Mouse (Mus musculus): Measurements from ENCODE around the gene Trim65. TPM values are rescaled to one million over a fixed set of nuclear protein-coding genes. Genes with fewer than 3 reads are reported as not detected.

Gene Trim65
- polyA plus RNA-seq, 1 experiment from 2014 or later, result 5.0 TPM

DNA sequence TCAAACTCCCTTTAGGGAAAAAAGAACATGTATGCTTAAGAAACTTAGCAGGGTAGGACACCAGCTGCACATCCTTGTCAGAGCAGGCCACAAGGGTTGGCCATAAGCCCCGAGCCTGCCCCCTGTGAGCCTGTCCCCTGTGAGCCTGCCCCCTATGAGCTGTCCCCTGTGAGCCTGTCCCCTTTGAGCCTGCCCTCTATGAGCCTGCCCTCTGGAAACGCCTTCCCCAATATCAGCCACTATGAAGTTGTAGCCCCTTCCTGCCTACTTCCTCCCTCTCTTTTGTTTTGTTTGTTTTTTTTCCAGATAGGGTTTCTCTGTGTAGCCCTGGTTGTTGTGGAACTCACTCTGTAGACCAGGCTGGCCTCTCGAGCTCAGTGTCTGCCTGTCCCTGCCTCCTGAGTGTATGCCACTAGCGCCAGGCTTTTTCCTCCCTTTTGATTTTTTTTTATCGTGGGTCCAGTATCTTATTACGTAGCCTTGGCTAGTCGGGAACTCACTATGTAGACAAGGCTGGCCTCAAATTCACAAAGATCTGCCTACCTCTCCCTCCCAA is 56.4 kb downstream of the Trim65 start:
- Histone ChIP-seq H3K36me3 (peaks cover 2% of the 10 kb centered on the region; the same call in 1 of the 2 replicates), H3K4me1 (replicated peaks) (peaks cover 34% of the 10 kb centered on the region), H3K9ac (no peak overlapping the region), H3K27me3 (no peaks in the 10 kb centered on the region), H3K4me3 (no peak overlapping the region), H3K9me3 (replicated peaks) (no peaks in the 10 kb centered on the region), H3K4me2 (no peak overlapping the region), H3K27ac (no peak overlapping the region)
- ATAC-seq (replicated peaks; ENCODE audit: insufficient number of reproducible peaks, insufficient read depth, low FRiP score, low read depth), result no peak
- 50% methylated on average over 7 of the region's 7 CpGs for WGBS

DNA sequence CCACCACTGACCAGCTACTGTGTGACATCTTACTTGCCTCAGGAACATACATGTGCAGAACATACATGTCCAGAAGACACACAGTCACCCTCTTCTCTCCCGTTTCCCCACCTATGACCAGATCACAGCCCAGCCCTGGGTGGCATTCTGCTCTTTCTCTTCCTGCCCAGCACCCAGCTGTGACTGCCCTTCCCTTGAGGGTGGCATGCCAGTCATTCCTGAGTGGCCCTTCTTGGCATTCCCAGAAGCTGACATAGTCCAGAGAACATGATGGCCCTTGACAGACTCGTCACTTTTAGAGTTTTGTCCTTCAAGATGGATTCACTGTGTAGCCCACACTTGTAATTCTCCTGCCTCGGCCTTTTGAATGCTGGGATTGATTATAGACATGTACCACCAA is 58.3 kb downstream of the Trim65 start:
- no peaks in the 10 kb centered on the region for H3K9me3 ChIP-seq (replicated peaks)
- no peak overlapping the region for H3K27ac ChIP-seq
- H3K36me3 ChIP-seq, result no peaks in the 10 kb centered on the region
- no peak for ATAC-seq (replicated peaks; ENCODE audit: insufficient number of reproducible peaks, insufficient read depth, low FRiP score, low read depth)
- no peaks in the 10 kb centered on the region for H3K27me3 ChIP-seq
- no peak overlapping the region for H3K9ac ChIP-seq
- H3K4me3 ChIP-seq, result no peak overlapping the region
- no peak overlapping the region for H3K4me2 ChIP-seq
- H3K4me1 ChIP-seq (replicated peaks), result peaks cover 24% of the 10 kb centered on the region
- WGBS, result 62% methylated on average over 3 of the region's 3 CpGs

Other genes starting within 250 kb of the Trim65 start
- gene Smim5, start 231.2 kb downstream of the Trim65 start, polyA plus RNA-seq (2015; fragmentation: Nextera tagmentation; extraction: Ambion mirVana), result 52.1 and 56.3 TPM in 2 replicates
- gene Smim6, start 219.1 kb downstream of the Trim65 start, polyA plus RNA-seq (2015; fragmentation: Nextera tagmentation; extraction: Ambion mirVana), result 3.3 and 5.0 TPM in 2 replicates
- gene Sap30bp, start 197.8 kb downstream of the Trim65 start, polyA plus RNA-seq (2015; fragmentation: Nextera tagmentation; extraction: Ambion mirVana), result 21.4 and 21.9 TPM in 2 replicates
- 9.1 and 14.7 TPM in 2 replicates for gene Recql5, start 197.7 kb downstream of the Trim65 start, polyA plus RNA-seq (2015; fragmentation: Nextera tagmentation; extraction: Ambion mirVana)
- 1.2 and 3.9 TPM in 2 replicates for gene Itgb4, start 156.4 kb downstream of the Trim65 start, polyA plus RNA-seq (2015; fragmentation: Nextera tagmentation; extraction: Ambion mirVana)
- 120 and 147 TPM in 2 replicates for gene Galk1, start 118.4 kb downstream of the Trim65 start, polyA plus RNA-seq (2015; fragmentation: Nextera tagmentation; extraction: Ambion mirVana)
- gene H3f3b, start 103.2 kb downstream of the Trim65 start, polyA plus RNA-seq (2015; fragmentation: Nextera tagmentation; extraction: Ambion mirVana), result 648 and 727 TPM in 2 replicates
- gene Unk, start 100.8 kb downstream of the Trim65 start, polyA plus RNA-seq (2015; fragmentation: Nextera tagmentation; extraction: Ambion mirVana), result 19.5 and 27.3 TPM in 2 replicates
- 1.0 and 3.9 TPM in 2 replicates for gene Unc13d, start 53.2 kb downstream of the Trim65 start, polyA plus RNA-seq (2015; fragmentation: Nextera tagmentation; extraction: Ambion mirVana)
- 121 and 139 TPM in 2 replicates for gene Wbp2, start 44.1 kb downstream of the Trim65 start, polyA plus RNA-seq (2015; fragmentation: Nextera tagmentation; extraction: Ambion mirVana)
- 79.1 and 91.1 TPM in 2 replicates for gene Trim47, start 3.9 kb downstream of the Trim65 start, polyA plus RNA-seq (2015; fragmentation: Nextera tagmentation; extraction: Ambion mirVana)
- gene Mrpl38, start 7.7 kb upstream of the Trim65 start, polyA plus RNA-seq (2015; fragmentation: Nextera tagmentation; extraction: Ambion mirVana), result 90.7 and 94.4 TPM in 2 replicates
- 19.8 and 26.0 TPM in 2 replicates for gene Fbf1, start 37.0 kb upstream of the Trim65 start, polyA plus RNA-seq (2015; fragmentation: Nextera tagmentation; extraction: Ambion mirVana)
- gene Ten1, start 67.7 kb upstream of the Trim65 start, polyA plus RNA-seq (2015; fragmentation: Nextera tagmentation; extraction: Ambion mirVana), result 73.2 and 75.7 TPM in 2 replicates
- 31.4 and 35.4 TPM in 2 replicates for gene Acox1, start 67.9 kb upstream of the Trim65 start, polyA plus RNA-seq (2015; fragmentation: Nextera tagmentation; extraction: Ambion mirVana)
- gene Evpl, start 106.9 kb upstream of the Trim65 start, polyA plus RNA-seq (2015; fragmentation: Nextera tagmentation; extraction: Ambion mirVana), result 0.71 and 1.6 TPM in 2 replicates
- 57.2 and 74.0 TPM in 2 replicates for gene Srp68, start 143.1 kb upstream of the Trim65 start, polyA plus RNA-seq (2015; fragmentation: Nextera tagmentation; extraction: Ambion mirVana)
- 0.19 and 0.20 TPM in 2 replicates for gene Galr2, start 149.8 kb upstream of the Trim65 start, polyA plus RNA-seq (2015; fragmentation: Nextera tagmentation; extraction: Ambion mirVana)
- 45.2 and 58.2 TPM in 2 replicates for gene Exoc7, start 176.1 kb upstream of the Trim65 start, polyA plus RNA-seq (2015; fragmentation: Nextera tagmentation; extraction: Ambion mirVana)
- gene Foxj1, start 204.3 kb upstream of the Trim65 start, polyA plus RNA-seq (2015; fragmentation: Nextera tagmentation; extraction: Ambion mirVana), result 0.89 and 2.6 TPM in 2 replicates